8 mouse cellular contexts compared by ENCODE assay signal in genomic region chr19:45736855-45737207, GRCm38 (mm10). TPM values are rescaled to one million over a fixed set of nuclear protein-coding genes. Genes with fewer than 3 reads are reported as not detected.
DNase-seq lines count a peak whose midpoint lies in the region; ATAC-seq and TF ChIP-seq lines count a peak whose summit lies in the region.

No protein-coding gene starts in this region.

- no peaks in the 10 kb centered on the region for H3K79me2 ChIP-seq in MEL (ENCODE audit: control insufficient read depth, insufficient read depth, low read length, poor library complexity)

- no peak for TF ChIP-seq RAD21 in MEL (IDR thresholded peaks at IDR 0.05; ENCODE audit: low read depth, low read length)

- H3K36me3 ChIP-seq in MEL (ENCODE audit: control insufficient read depth in 1 of 2, insufficient read depth in 2 of 2, low read length in 2 of 2) = no peaks in the 10 kb centered on the region
- no peaks in the 10 kb centered on the region for H3K36me3 ChIP-seq in forebrain, embryonic 13.5 days (ENCODE audit: poor library complexity, severe bottlenecking)
- no peaks in the 10 kb centered on the region for H3K36me3 ChIP-seq in liver, postnatal 0 days (replicated peaks; ENCODE audit: insufficient read depth, low read length)
- no peaks in the 10 kb centered on the region for H3K36me3 ChIP-seq in neural tube, embryonic 14.5 days (ENCODE audit: control insufficient read depth, insufficient read depth, low read length)

- no peaks in the 10 kb centered on the region for H3K9me3 ChIP-seq in MEL (replicated peaks; ENCODE audit: insufficient read depth, low read length)
- no peaks in the 10 kb centered on the region for H3K9me3 ChIP-seq in forebrain, embryonic 13.5 days (replicated peaks)
- no peaks in the 10 kb centered on the region for H3K9me3 ChIP-seq in liver, postnatal 0 days (ENCODE audit: low read length)
- no peaks in the 10 kb centered on the region for H3K9me3 ChIP-seq in neural tube, embryonic 14.5 days (ENCODE audit: control insufficient read depth, low read length)

- WGBS in forebrain, embryonic 13.5 days = 2% methylated on average over 28 of the region's 28 CpGs
- 1% methylated on average over 28 of the region's 28 CpGs for WGBS in liver, postnatal 0 days (ENCODE audit: insufficient replicate concordance)
- 2% methylated on average over 28 of the region's 28 CpGs for WGBS in neural tube, embryonic 14.5 days

- peak overlapping the region; percentile 60 for H3K4me2 ChIP-seq in forebrain, embryonic 13.5 days
- peak overlapping the region; percentile 32; the same call in 1 of the 2 replicates for H3K4me2 ChIP-seq in liver, postnatal 0 days (ENCODE audit: low read depth, low read length)
- H3K4me2 ChIP-seq in neural tube, embryonic 14.5 days (ENCODE audit: low read depth, low read length) = peak overlapping the region; percentile 39

- peak overlapping the region; percentile 10; the same call in 1 of the 2 replicates for H3K9ac ChIP-seq in MEL (ENCODE audit: control insufficient read depth, low read depth, low read length, poor library complexity, severe bottlenecking)
- peak overlapping the region; percentile 2; the same call in 1 of the 2 replicates for H3K9ac ChIP-seq in forebrain, embryonic 13.5 days
- H3K9ac ChIP-seq in liver, postnatal 0 days (replicated peaks) = 0 out of 2 replicates have a peak overlapping the region, but pooled peaks have one; percentile 11
- H3K9ac ChIP-seq in neural tube, embryonic 14.5 days (replicated peaks; ENCODE audit: low read depth, low read length) = no peak overlapping the region

- no peak for TF ChIP-seq EP300 in MEL (IDR thresholded peaks at IDR 0.05; ENCODE audit: low read depth in 1 of 2, low read length in 2 of 2)
- TF ChIP-seq EP300 in liver, postnatal 0 days (IDR thresholded peaks at IDR 0.05; ENCODE audit: low read depth) = no peak

- TF ChIP-seq CTCF in MEL (IDR thresholded peaks at IDR 0.05 in 2 of 3, conservative IDR thresholded peaks at IDR 0.05 in 1 of 3; ENCODE audit: control insufficient read depth in 1 of 3, insufficient read depth in 1 of 3, low read depth in 2 of 3, low read length in 3 of 3, poor library complexity in 1 of 3, severe bottlenecking in 1 of 3) = no peak
- TF ChIP-seq CTCF in liver, postnatal 0 days (IDR thresholded peaks at IDR 0.05; ENCODE audit: low read depth) = no peak

- H3K27me3 ChIP-seq in MEL (ENCODE audit: control insufficient read depth in 1 of 2, insufficient read depth in 2 of 2, low read length in 2 of 2) = peaks cover 6 to 10% of the 10 kb centered on the region in 2 experiments
- peaks cover 98% of the 10 kb centered on the region for H3K27me3 ChIP-seq in forebrain, embryonic 13.5 days
- H3K27me3 ChIP-seq in liver, postnatal 0 days (ENCODE audit: insufficient read depth, low read length) = peaks cover 88% of the 10 kb centered on the region
- H3K27me3 ChIP-seq in neural tube, embryonic 14.5 days (ENCODE audit: control insufficient read depth, insufficient read depth, low read length) = peaks cover 92% of the 10 kb centered on the region

- no peak for DNase-seq in frontal cortex, adult 2 months (ENCODE audit: extremely low spot score in 1 of 2, low spot score in 1 of 2)
- DNase-seq in MEL (ENCODE audit: low read depth, low spot score) = peak; percentile 82
- DNase-seq in induced T-regulatory cell, adult 2 months (ENCODE audit: low read depth) = peak; percentile 37
- peak; percentile 52 for DNase-seq in liver, postnatal 0 days
- DNase-seq in spleen, adult 12 weeks (ENCODE audit: low spot score) = no peak

- no peak overlapping the region for H3K27ac ChIP-seq in MEL (ENCODE audit: control insufficient read depth, low read depth, low read length)
- no peak overlapping the region for H3K27ac ChIP-seq in forebrain, embryonic 13.5 days
- no peak overlapping the region for H3K27ac ChIP-seq in liver, postnatal 0 days (ENCODE audit: low read depth)
- H3K27ac ChIP-seq in neural tube, embryonic 14.5 days (ENCODE audit: low read depth, low read length) = no peak overlapping the region

- ATAC-seq in frontal cortex, adult (ENCODE audit: low TSS enrichment) = peak; percentile 64
- peak; percentile 50; the same call in 1 of the 2 replicates for ATAC-seq in forebrain, embryonic 13.5 days
- peak; percentile 50; the same call in 1 of the 2 replicates for ATAC-seq in liver, postnatal 0 days
- peak; percentile 44; the same call in 1 of the 2 replicates for ATAC-seq in neural tube, embryonic 14.5 days (ENCODE audit: low read depth)

- 0 out of 4 replicates have a peak, but pooled peaks cover 0 to 6% of the 10 kb centered on the region in 2 experiments for H3K4me1 ChIP-seq in MEL (ENCODE audit: control insufficient read depth in 1 of 2, insufficient read depth in 2 of 2, low read length in 2 of 2)
- H3K4me1 ChIP-seq in forebrain, embryonic 13.5 days = peaks cover 20% of the 10 kb centered on the region
- peaks cover 7% of the 10 kb centered on the region for H3K4me1 ChIP-seq in liver, postnatal 0 days (ENCODE audit: insufficient read depth)
- peaks cover 9% of the 10 kb centered on the region; the same call in 1 of the 2 replicates for H3K4me1 ChIP-seq in neural tube, embryonic 14.5 days (ENCODE audit: control insufficient read depth, insufficient read depth, low read length)

- no peak for TF ChIP-seq POLR2A in MEL (IDR thresholded peaks at IDR 0.05; ENCODE audit: control insufficient read depth in 1 of 2, insufficient read depth in 1 of 2, low read depth in 1 of 2, low read length in 2 of 2, poor library complexity in 1 of 2)

- H3K4me3 ChIP-seq in MEL (ENCODE audit: control insufficient read depth in 1 of 2, insufficient read depth in 1 of 2, low read depth in 2 of 2, low read length in 2 of 2) = peak overlapping the region in 1 of 2 experiments; percentile 13; a peak in 2 of 4 replicates
- H3K4me3 ChIP-seq in forebrain, embryonic 13.5 days = peak overlapping the region; percentile 29
- no peak overlapping the region for H3K4me3 ChIP-seq in liver, postnatal 0 days (ENCODE audit: low read depth, low read length)
- 0 out of 2 replicates have a peak overlapping the region, but pooled peaks have one; percentile 12 for H3K4me3 ChIP-seq in neural tube, embryonic 14.5 days (ENCODE audit: low read depth, low read length)

TF ChIP-seq in MEL, 35 proteins besides CTCF, POLR2A, EP300 and RAD21:
- TF ChIP-seq MXI1 (IDR thresholded peaks at IDR 0.05; ENCODE audit: low read depth, low read length) = no peak
- TF ChIP-seq UBTF (IDR thresholded peaks at IDR 0.05; ENCODE audit: borderline replicate concordance, insufficient read depth, low read depth, low read length) = peak; percentile 99
- no peak for TF ChIP-seq MYB (IDR thresholded peaks at IDR 0.05; ENCODE audit: low read depth, low read length)
- 0 out of 2 replicates have a peak, but pooled peaks have one; percentile 35 for TF ChIP-seq TBP (IDR thresholded peaks at IDR 0.05; ENCODE audit: low read depth, low read length)
- TF ChIP-seq MEF2A (IDR thresholded peaks at IDR 0.05; ENCODE audit: extremely low read depth, insufficient replicate concordance, low read depth, low read length, poor library complexity, severe bottlenecking) = no peak
- TF ChIP-seq NRF1 (IDR thresholded peaks at IDR 0.05; ENCODE audit: insufficient read depth, low read depth, low read length, poor library complexity, severe bottlenecking) = peak; percentile 48; the same call in 1 of the 2 replicates
- no peak for TF ChIP-seq NELFE (IDR thresholded peaks at IDR 0.05; ENCODE audit: low read depth, low read length)
- 0 out of 2 replicates have a peak, but pooled peaks have one; percentile 37 for TF ChIP-seq MAZ (IDR thresholded peaks at IDR 0.05; ENCODE audit: low read depth, low read length)
- no peak for TF ChIP-seq ETS1 (IDR thresholded peaks at IDR 0.05; ENCODE audit: low read depth, low read length)
- no peak for TF ChIP-seq SMC3 (IDR thresholded peaks at IDR 0.05; ENCODE audit: low read depth, low read length)
- TF ChIP-seq MAX (IDR thresholded peaks at IDR 0.05; ENCODE audit: low read length) = peak; percentile 65; the same call in 1 of the 2 replicates
- no peak for TF ChIP-seq CHD1 (IDR thresholded peaks at IDR 0.05; ENCODE audit: low read depth, low read length)
- TF ChIP-seq POLR2AphosphoS5 (IDR thresholded peaks at IDR 0.05; ENCODE audit: borderline replicate concordance, low read depth, low read length) = no peak
- no peak for TF ChIP-seq ZC3H11A (IDR thresholded peaks at IDR 0.05; ENCODE audit: low read depth, low read length)
- TF ChIP-seq BHLHE40 (IDR thresholded peaks at IDR 0.05; ENCODE audit: borderline replicate concordance, low read depth, low read length) = no peak

RNA-seq across cellular contexts. Expression of gene Fgf8, which starts 5.9 kb away (rescaled TPM):
- polyA plus RNA-seq in frontal cortex, adult 2 months (2012; rRNA removed) = not detected in 2 replicates
- total RNA-seq in MEL (2012; rRNA removed) = not detected in 2 replicates
- not detected for polyA plus RNA-seq in MEL (2012; ENCODE audit: insufficient read depth in 1 of 2, insufficient read length in 2 of 2, low read depth in 1 of 2, low replicate concordance in 2 of 2, missing spikeins in 1 of 2)
- polyA plus RNA-seq in forebrain, embryonic 13.5 days (2015; fragmentation: Nextera tagmentation; extraction: Ambion mirVana) = 1.5 and 2.5 TPM in 2 replicates
- polyA plus RNA-seq in liver, postnatal 0 days (2015; fragmentation: Nextera tagmentation; extraction: Ambion mirVana) = not detected in 2 replicates
- 0.35 TPM in 1 of 2 replicates, not detected in the other for polyA plus RNA-seq in neural tube, embryonic 14.5 days (2014; fragmentation: Nextera tagmentation; extraction: Ambion mirVana)

RNA-seq across cellular contexts. Expression of gene Npm3, which starts 12.6 kb away (rescaled TPM):
- 16.3 and 17.5 TPM in 2 replicates for polyA plus RNA-seq in frontal cortex, adult 2 months (2012; rRNA removed)
- total RNA-seq in MEL (2012; rRNA removed) = 417 and 426 TPM in 2 replicates
- 100 to 1,000 TPM in 1 of 2 experiments, not detected in 1; 602 TPM for polyA plus RNA-seq in MEL (2012; ENCODE audit: insufficient read depth in 1 of 2, insufficient read length in 2 of 2, low read depth in 1 of 2, low replicate concordance in 2 of 2, missing spikeins in 1 of 2)
- polyA plus RNA-seq in forebrain, embryonic 13.5 days (2015; fragmentation: Nextera tagmentation; extraction: Ambion mirVana) = 9.4 and 10.9 TPM in 2 replicates
- polyA plus RNA-seq in liver, postnatal 0 days (2015; fragmentation: Nextera tagmentation; extraction: Ambion mirVana) = 6.3 and 6.5 TPM in 2 replicates
- 5.9 and 6.1 TPM in 2 replicates for polyA plus RNA-seq in neural tube, embryonic 14.5 days (2014; fragmentation: Nextera tagmentation; extraction: Ambion mirVana)

RNA-seq across cellular contexts. Expression of gene Mgea5, which starts 46.8 kb away (rescaled TPM):
- 140 and 147 TPM in 2 replicates for polyA plus RNA-seq in frontal cortex, adult 2 months (2012; rRNA removed)
- total RNA-seq in MEL (2012; rRNA removed) = 54.4 and 64.2 TPM in 2 replicates
- polyA plus RNA-seq in MEL (2012; ENCODE audit: insufficient read depth in 1 of 2, insufficient read length in 2 of 2, low read depth in 1 of 2, low replicate concordance in 2 of 2, missing spikeins in 1 of 2) = 10 to 100 TPM in 1 of 2 experiments, not detected in 1; 67.0 TPM
- 85.0 and 88.2 TPM in 2 replicates for polyA plus RNA-seq in forebrain, embryonic 13.5 days (2015; fragmentation: Nextera tagmentation; extraction: Ambion mirVana)
- 10.3 and 10.8 TPM in 2 replicates for polyA plus RNA-seq in liver, postnatal 0 days (2015; fragmentation: Nextera tagmentation; extraction: Ambion mirVana)
- 106 and 108 TPM in 2 replicates for polyA plus RNA-seq in neural tube, embryonic 14.5 days (2014; fragmentation: Nextera tagmentation; extraction: Ambion mirVana)

Comparison
In these comparisons a context has a peak if more than half of its experiments do, and no peak if none do; other contexts are left out.
1. DNase-seq: peak in MEL (single experiment), induced T-regulatory cell, adult 2 months (single experiment) and liver, postnatal 0 days (single experiment); none in frontal cortex, adult 2 months (0 of 2) and spleen, adult 12 weeks (single experiment).
2. Peak in every context shown above with its lines, with median percentiles within 50 percentile points of each other: ATAC-seq and H3K4me2 ChIP-seq.